28 mouse cellular contexts compared by ENCODE assay signal in the genomic region with DNA sequence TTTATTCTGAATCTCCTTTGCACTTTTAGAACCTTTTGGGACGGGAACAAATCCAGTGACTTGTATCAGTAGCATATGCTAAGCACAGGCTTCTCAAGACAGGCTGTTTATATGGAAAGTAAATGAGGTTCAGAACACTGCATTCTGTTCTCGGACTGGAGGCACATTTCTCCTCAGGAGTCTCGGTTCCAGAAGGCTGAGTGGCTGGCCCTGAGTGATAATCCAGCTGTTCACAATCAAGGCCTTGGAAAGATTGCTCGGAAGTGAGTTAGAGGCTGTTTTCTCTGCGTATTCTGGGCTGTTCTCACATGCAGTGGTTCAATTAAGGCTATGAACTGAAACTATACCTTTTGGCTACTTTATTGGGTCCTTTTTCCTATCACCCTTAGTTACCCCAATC.
A peak's percentile ranks its signal among the peaks of the same experiment; 100 is the strongest.
DNase-seq lines count a peak whose midpoint lies in the region; ATAC-seq and TF ChIP-seq lines count a peak whose summit lies in the region.
"Had no signal": no experiment of that assay in that cellular context is flagged by ENCODE, and none has a peak within 500 bp of the region (broad histone marks: within the 10 kb centered on the region; RNA-seq: fewer than 3 reads in every experiment).

No protein-coding gene starts in this region.

- no peaks in the 10 kb centered on the region for H3K27me3 ChIP-seq in kidney, postnatal 0 days (ENCODE audit: insufficient read depth, low read length)
- no peaks in the 10 kb centered on the region for H3K27me3 ChIP-seq in lung, postnatal 0 days (replicated peaks; ENCODE audit: insufficient read depth, low read length)
- H3K27me3 ChIP-seq: hindbrain, embryonic 15.5 days; kidney, embryonic 15.5 days had no signal

- H3K4me1 ChIP-seq in kidney, postnatal 0 days (replicated peaks; ENCODE audit: insufficient read depth, low read length), result peaks cover 25% of the 10 kb centered on the region; the same call in 1 of the 2 replicates
- peaks cover 2% of the 10 kb centered on the region; the same call in 1 of the 2 replicates for H3K4me1 ChIP-seq in lung, postnatal 0 days (ENCODE audit: insufficient read depth, low read depth, low read length)

- 58% methylated on average over 5 of the region's 5 CpGs for WGBS in kidney, postnatal 0 days
- WGBS in lung, postnatal 0 days, result 50% methylated on average over 5 of the region's 5 CpGs

- no peaks in the 10 kb centered on the region for H3K36me3 ChIP-seq in kidney, postnatal 0 days (ENCODE audit: insufficient read depth, low read length)
- no peaks in the 10 kb centered on the region for H3K36me3 ChIP-seq in lung, postnatal 0 days (ENCODE audit: insufficient read depth, low read length)
- H3K36me3 ChIP-seq: embryonic facial prominence, embryonic 12.5 days; heart, embryonic 15.5 days; hindbrain, embryonic 15.5 days; kidney, embryonic 15.5 days; liver, embryonic 12.5 days; midbrain, embryonic 15.5 days; neural tube, embryonic 13.5 days had no signal

- no peak for ATAC-seq in kidney, postnatal 0 days (replicated peaks; ENCODE audit: low FRiP score, low read depth)
- no peak for ATAC-seq in lung, postnatal 0 days
- ATAC-seq: forebrain, embryonic 13.5 days; liver, embryonic 12.5 days; midbrain, embryonic 15.5 days had no signal

- H3K9me3 ChIP-seq in kidney, postnatal 0 days (replicated peaks; ENCODE audit: low read length), result no peaks in the 10 kb centered on the region
- no peaks in the 10 kb centered on the region for H3K9me3 ChIP-seq in lung, postnatal 0 days (ENCODE audit: low read length)
- H3K9me3 ChIP-seq: embryonic facial prominence, embryonic 12.5 days; forebrain, embryonic 13.5 days; heart, embryonic 15.5 days; hindbrain, embryonic 15.5 days; kidney, embryonic 15.5 days; liver, embryonic 12.5 days; midbrain, embryonic 15.5 days; neural tube, embryonic 13.5 days had no signal

- H3K9ac ChIP-seq in kidney, postnatal 0 days (ENCODE audit: low read depth, low read length), result no peak overlapping the region
- H3K9ac ChIP-seq in lung, postnatal 0 days (replicated peaks; ENCODE audit: low read depth), result no peak overlapping the region
- H3K9ac ChIP-seq: embryonic facial prominence, embryonic 12.5 days; heart, embryonic 15.5 days; hindbrain, embryonic 15.5 days; kidney, embryonic 15.5 days; liver, embryonic 12.5 days; lung, embryonic 14.5 days; midbrain, embryonic 15.5 days; neural tube, embryonic 13.5 days had no signal

- no peak for TF ChIP-seq CTCF in kidney, postnatal 0 days (IDR thresholded peaks at IDR 0.05; ENCODE audit: low read depth)
- TF ChIP-seq CTCF in lung, postnatal 0 days (IDR thresholded peaks at IDR 0.05), result no peak

- peak; percentile 12 for DNase-seq in gastrocnemius, postnatal 25 days
- no peak for DNase-seq in gastrocnemius, postnatal 10 days
- no peak for DNase-seq in kidney, postnatal 0 days (ENCODE audit: low spot score)
- DNase-seq in kidney, adult 18-20 months, result no peak
- DNase-seq in lung, postnatal 0 days (ENCODE audit: low spot score), result peak; percentile 47
- no peak for DNase-seq in lung, postnatal 14 days
- peak; percentile 26 for DNase-seq in testis, postnatal 14 days (ENCODE audit: low spot score)
- no peak for DNase-seq in testis, postnatal 10 days (ENCODE audit: low spot score)
- DNase-seq: adrenal gland, postnatal 10 days; cerebellum, adult 18-20 months; cerebellum, postnatal 14 days; lung, embryonic 14.5 days; retina, postnatal 1 day; right cerebral cortex, postnatal 25 days; spleen, adult 18-20 months; thymus, adult 18-20 months; thymus, postnatal 36 days had no signal

- no peak overlapping the region for H3K4me3 ChIP-seq in kidney, postnatal 0 days (replicated peaks; ENCODE audit: low read depth, low read length)
- no peak overlapping the region for H3K4me3 ChIP-seq in lung, postnatal 0 days (ENCODE audit: low read depth, low read length)
- H3K4me3 ChIP-seq: embryonic facial prominence, embryonic 12.5 days; erythroblast, embryonic 14.5 days; forebrain, embryonic 13.5 days; heart, embryonic 15.5 days; hindbrain, embryonic 15.5 days; kidney, embryonic 15.5 days; left cerebral cortex, adult 2 months; liver, embryonic 12.5 days; midbrain, embryonic 15.5 days; myocyte; neural tube, embryonic 13.5 days had no signal

- TF ChIP-seq EP300 in lung, postnatal 0 days (IDR thresholded peaks at IDR 0.05), result 0 out of 2 replicates have a peak, but pooled peaks have one; percentile 43

- H3K27ac ChIP-seq in kidney, postnatal 0 days, result peak overlapping the region; percentile 25; the same call in 1 of the 2 replicates
- no peak overlapping the region for H3K27ac ChIP-seq in lung, postnatal 0 days (ENCODE audit: low read length)
- H3K27ac ChIP-seq: embryonic facial prominence, embryonic 12.5 days; forebrain, embryonic 13.5 days; heart, embryonic 15.5 days; hindbrain, embryonic 15.5 days; left cerebral cortex, adult 2 months; liver, embryonic 12.5 days; midbrain, embryonic 15.5 days; neural tube, embryonic 13.5 days had no signal

- H3K4me2 ChIP-seq in kidney, postnatal 0 days (ENCODE audit: low read length), result no peak overlapping the region
- H3K4me2 ChIP-seq in lung, postnatal 0 days (replicated peaks; ENCODE audit: low read depth, low read length), result no peak overlapping the region
- H3K4me2 ChIP-seq: embryonic facial prominence, embryonic 12.5 days; heart, embryonic 15.5 days; liver, embryonic 12.5 days; lung, embryonic 14.5 days; midbrain, embryonic 15.5 days had no signal

Comparison
In these comparisons a context has a peak if more than half of its experiments do, and no peak if none do; other contexts are left out.
1. DNase-seq: peak in gastrocnemius, postnatal 25 days (single experiment), lung, postnatal 0 days (single experiment) and testis, postnatal 14 days (single experiment); none in gastrocnemius, postnatal 10 days (single experiment), kidney, postnatal 0 days (single experiment), kidney, adult 18-20 months (single experiment), lung, postnatal 14 days (single experiment) and testis, postnatal 10 days (single experiment).